Mouse (Mus musculus): ENCODE data around the gene Mybph. TPM values are rescaled to one million over a fixed set of nuclear protein-coding genes. Genes with fewer than 3 reads are reported as not detected.
A peak's percentile ranks its signal among the peaks of the same experiment; 100 is the strongest.

The Mybph gene
- total RNA-seq (2021) = 10 to 100 TPM; 64.5 to 81.3 TPM
- long read RNA-seq, experiment 1, transcript Mybph-201 (11 exons, 1,828 nt) = major isoform, 12 of 36 reads
- long read RNA-seq, experiment 1, partial matches to known transcripts = 16 of 36 reads
- long read RNA-seq, experiment 1, other reads (novel, unspliced or antisense) = 8 of 36 reads
- long read RNA-seq, experiment 2, transcript Mybph-201 (11 exons, 1,828 nt) = major isoform, 26 of 84 reads
- long read RNA-seq, experiment 2, partial matches to known transcripts = 23 of 84 reads
- long read RNA-seq, experiment 2, other reads (novel, unspliced or antisense) = 35 of 84 reads

GRCm38 (mm10) chr1:134193126-134193525 is at the start of gene Mybph:
Gene Mybph (plus strand): TSS chr1:134193448.
- DNase-seq (ENCODE audit: low spot score in 2 of 2) = no peak

DNA sequence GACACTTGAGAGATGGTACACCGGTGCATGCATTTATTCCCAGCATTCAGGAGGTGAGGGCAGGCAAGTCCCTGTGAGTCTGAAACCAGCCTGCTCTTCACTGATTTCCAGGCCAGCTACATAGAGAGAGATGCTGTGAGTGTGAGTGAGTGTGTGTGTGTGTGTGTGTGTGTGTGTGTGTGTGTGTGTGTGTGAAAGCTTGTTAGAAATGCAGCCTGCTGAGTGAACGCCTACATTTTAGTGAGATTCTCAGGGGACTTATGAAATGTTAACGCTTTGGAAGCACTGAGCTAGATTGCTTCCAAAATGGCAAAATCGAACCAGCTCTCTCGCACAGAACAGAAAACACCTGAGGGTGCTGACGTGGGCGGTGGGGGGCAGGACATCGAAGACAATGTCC is 47.2 kb upstream of the Mybph start:
- no peak for DNase-seq (ENCODE audit: low spot score in 2 of 2)

- DNase-seq (ENCODE audit: low spot score in 2 of 2) = no peak
These were observed 43.2 kb upstream of the Mybph start for GRCm38 (mm10) chr1:134150076-134150475.

- DNase-seq (ENCODE audit: low spot score in 2 of 2) = no peak
These were observed 42.5 kb upstream of the Mybph start for GRCm38 (mm10) chr1:134150745-134151144.

DNA sequence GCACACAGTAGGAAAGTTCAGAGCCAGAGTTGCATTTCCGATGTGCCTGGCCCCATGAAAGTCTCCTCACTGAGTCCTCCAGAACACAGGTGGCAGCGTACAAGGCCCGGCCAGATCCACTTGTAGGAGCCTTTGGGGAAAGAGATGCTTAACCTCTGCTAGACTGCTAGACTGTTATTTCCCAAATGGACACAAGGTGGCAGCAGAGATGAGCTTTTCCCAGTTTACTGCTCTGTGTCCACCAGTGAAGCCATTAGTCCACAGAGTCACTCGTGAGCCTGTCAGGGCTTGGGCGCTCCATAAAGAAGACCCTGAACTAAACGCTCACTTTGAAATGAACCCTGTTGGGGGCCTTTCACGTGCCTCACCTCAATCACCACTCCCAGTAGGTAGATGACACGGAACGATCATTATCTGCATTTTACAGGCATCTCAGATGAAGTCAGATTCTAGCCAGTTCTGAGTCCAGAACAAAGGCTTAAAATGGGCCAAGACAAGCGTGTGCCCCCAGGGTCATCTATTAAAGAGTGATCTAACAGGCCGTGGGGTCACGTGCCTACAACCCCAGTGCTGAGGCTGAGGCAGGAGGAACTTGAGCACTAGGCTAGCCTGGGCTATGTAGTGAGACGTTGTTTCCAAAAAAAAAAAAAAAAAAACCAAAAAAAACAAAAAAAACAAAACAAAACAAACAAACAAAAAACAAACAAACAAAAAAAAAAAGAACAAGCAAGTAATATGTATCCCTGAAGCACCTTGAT is 41.4 kb upstream of the Mybph start:
- peak; percentile 63 to 73 for DNase-seq (ENCODE audit: low spot score in 2 of 2)

DNA sequence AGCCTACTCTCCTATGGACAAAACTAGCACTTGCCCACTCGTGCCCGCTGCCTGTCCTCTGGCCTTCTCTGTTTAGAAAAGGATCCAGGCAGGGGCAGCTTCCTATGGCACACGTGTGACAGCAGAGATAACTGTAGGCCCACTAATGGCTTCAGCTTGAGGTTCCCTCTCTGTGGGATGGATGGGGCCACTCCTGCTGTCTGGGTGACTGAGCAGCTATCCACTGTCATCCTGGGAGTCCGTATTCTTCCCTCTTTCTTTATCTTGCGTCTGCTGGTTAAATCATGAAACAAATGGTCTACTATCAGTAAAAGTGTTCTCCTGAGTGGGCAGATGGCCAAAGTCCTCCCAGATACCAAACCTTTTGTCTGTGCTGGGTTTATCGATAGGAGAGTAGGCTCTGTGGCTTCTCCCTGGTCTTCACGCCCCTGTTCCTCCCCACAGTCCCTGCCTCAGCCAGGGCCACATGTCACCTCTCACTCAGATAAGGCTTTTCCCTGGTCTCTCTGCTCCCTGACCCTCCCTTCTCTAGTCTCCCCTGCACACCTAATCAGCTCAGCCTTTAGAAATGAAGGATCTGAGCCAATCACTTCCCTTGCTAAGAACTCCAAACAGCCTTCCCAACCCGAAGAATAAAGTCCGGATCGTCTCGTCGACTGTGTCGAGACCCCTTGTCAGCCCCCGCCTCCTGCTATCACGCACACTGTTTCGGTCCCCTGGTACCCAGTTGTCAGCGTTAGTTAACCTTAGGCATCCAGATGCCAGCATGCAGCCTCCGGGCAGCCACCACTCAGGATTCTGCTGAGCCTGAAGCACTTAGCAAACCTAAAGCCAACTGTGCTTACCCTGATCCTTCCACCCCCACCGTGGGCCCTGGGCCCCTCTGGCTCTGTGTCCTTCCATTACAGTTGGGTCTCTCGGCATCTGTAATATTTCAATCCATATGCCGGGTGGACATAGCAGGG is 40.3 kb upstream of the Mybph start:
- no peak for DNase-seq (ENCODE audit: low spot score in 2 of 2)

- no peak for DNase-seq (ENCODE audit: low spot score in 2 of 2)
These were observed 39.1 kb upstream of the Mybph start for GRCm38 (mm10) chr1:134154121-134154520.

GRCm38 (mm10) chr1:134154655-134155054 is 38.6 kb upstream of the Mybph start:
- no peak for DNase-seq (ENCODE audit: low spot score in 2 of 2)

- no peak for DNase-seq (ENCODE audit: low spot score in 2 of 2)
These were observed 32.8 kb upstream of the Mybph start for GRCm38 (mm10) chr1:134160404-134160803.

GRCm38 (mm10) chr1:134161399-134161798 is 31.8 kb upstream of the Mybph start:
- no peak for DNase-seq (ENCODE audit: low spot score in 2 of 2)

DNA sequence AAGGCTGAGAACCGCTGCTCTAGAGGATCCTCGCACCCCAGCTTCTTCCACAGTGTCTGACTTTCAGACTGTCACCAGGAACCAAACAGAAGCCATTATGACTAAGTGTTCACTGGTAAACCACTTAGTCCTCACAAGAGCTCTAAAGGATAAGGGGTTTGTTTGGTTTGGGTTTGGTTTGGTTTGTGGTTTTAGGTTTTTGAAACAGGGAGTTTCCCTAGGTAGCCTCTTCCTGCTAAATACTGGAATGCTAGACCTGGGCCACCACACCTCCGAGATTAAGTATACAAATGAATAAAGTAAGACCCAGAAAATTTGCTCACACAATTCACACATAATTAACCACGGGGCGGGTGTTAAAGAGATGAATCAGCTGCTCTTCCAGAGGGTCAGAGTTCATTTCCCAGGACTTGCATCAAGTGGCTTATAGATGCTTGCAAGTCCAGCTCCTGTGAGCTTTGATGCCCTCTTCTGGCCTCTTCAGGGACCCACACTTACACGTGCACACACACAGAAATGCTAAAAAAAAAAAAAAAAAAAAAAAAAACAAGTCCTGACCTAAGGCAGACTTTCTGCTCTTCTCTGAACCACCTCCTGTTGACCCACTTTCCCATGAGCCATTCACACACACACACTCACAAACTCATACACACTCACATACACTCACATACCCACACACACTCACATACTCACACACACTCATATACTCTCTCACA is 30.6 kb upstream of the Mybph start:
- no peak for DNase-seq (ENCODE audit: low spot score in 2 of 2)

DNA sequence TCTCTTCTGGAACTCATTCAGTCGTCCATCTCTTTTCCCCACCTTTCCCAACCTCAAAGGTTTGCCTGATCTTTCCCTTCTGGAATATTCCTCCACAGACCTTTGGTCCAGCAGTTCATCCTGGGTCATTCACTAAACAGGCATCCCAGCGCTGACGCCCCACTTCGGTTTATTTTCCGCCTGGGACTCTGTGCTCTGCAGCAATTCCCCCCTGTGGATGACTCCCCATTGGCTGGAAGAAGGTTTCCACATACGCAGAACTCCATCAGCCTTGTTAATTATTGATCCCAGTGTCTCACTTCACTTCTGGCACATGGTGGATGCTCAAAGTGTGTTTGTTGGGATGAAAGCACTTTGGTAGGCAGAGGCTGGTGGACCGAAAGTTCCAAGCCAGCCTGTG is 29.8 kb upstream of the Mybph start:
- DNase-seq (ENCODE audit: low spot score in 2 of 2) = no peak

DNA sequence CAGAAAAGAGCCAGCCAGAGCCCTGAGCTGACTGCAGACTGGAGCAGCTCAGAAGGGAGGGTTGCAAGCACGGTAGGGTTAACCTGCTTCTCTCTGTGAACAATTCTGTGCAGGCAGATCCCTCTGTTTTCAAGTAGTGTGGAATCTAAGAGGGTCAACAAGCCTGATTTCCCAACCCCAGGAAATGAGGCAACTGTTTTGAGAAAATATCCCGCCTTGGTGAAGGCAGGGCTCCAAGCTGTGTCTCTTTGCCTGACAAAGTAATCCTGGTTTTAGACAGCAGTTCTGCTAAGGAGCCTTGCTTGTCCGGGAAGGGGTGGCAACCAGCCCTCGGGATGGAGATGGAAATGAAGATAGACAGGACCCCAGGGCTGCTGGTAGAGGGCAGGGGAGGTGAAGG is 28.8 kb upstream of the Mybph start:
- DNase-seq (ENCODE audit: low spot score in 2 of 2) = no peak

- DNase-seq (ENCODE audit: low spot score in 2 of 2) = no peak
These were observed 26.7 kb upstream of the Mybph start for GRCm38 (mm10) chr1:134166547-134166946.

GRCm38 (mm10) chr1:134167416-134168305 is 25.6 kb upstream of the Mybph start:
- no peak for DNase-seq (ENCODE audit: low spot score in 2 of 2)

DNA sequence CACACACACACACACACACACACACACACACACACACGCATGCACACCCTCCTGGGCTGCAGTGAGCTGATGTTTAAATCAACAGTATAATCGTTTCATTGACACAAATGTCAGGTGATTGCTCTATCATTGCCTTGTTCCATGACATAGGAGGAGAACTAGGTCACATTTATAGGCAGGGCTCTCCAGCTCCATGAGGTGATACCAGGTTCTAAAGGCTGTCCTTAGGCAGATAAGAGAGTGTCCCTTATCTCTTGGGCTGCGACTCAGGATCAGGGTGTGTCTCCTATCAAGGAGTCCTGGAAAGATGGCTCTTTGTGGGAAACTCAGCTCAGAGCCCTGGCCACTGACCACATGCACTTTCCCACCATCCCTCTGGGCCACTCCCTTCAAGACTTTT is 24.7 kb upstream of the Mybph start:
- no peak for DNase-seq (ENCODE audit: low spot score in 2 of 2)

DNA sequence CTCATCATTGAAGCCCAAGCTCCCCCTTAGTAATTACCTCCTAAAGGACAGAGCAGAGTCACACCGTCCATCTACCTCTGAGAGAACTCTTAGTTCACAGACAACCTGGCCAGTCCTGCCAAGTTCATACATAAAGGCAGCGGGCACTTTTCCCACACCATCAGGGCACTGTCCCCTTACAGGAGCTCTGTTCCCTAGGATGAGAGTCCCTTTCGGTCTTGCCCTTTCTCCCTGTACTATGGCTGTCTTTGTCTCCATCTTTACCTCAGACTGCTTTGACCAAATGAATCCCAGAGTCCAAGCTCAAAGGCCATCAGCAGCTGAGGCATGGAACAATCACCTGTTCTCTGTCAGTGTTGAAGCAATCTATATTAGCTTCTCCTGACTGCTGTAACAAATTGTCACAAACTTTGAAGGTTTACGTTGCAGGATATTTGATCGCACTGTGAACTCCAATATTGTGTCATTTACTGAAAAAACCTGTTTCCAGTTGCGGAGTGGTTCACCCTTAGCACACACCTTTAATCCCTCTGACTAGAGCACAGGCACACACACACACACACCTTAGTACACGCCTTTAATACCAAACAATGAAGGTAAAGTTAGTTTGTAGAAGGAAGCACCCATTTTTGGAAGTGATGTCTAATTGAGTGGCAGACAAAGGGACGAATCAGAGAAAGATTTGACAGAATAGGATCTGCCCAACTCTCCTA is 24.1 kb upstream of the Mybph start:
- no peak for DNase-seq (ENCODE audit: low spot score in 2 of 2)

DNA sequence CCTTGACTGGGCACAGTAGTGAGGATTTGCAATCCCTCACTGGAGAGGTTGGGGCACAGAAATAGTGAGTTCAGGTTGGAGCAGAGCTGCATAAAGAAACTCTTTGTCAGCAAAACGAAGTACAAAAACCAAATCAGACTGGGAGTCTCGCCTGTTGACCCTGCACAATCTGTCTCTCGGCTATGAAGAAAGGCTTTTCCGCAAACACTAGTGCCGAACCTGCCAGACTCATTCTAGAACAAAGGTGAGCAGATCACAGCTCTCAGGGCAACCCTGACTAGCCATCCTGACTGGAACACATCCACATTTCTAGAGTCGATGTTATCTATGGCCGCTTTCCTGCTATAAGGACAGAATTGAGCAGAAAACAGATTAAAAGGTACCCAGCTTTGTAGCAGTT is 20.2 kb upstream of the Mybph start:
- DNase-seq (ENCODE audit: low spot score in 2 of 2) = no peak

GRCm38 (mm10) chr1:134177976-134178375 is 15.3 kb upstream of the Mybph start:
- DNase-seq (ENCODE audit: low spot score in 2 of 2) = no peak
